Mouse (Mus musculus) lung, embryonic 15.5 days (tissue): Measurements from ENCODE around the gene Nup210l. TPM values are rescaled to one million over a fixed set of nuclear protein-coding genes. Genes with fewer than 3 reads are reported as not detected.
"Not testable (repeated sequence)": the region's sequence is repeated elsewhere in the genome, so short reads cannot be mapped to it uniquely, and the experiment has no call there.

Source experiments
- ATAC-seq: fragments of 200-750 bp; cut with Nextera tagmentation; 2 replicates; pipeline ENCODE4 v1.8.0; 2017; ENCODE audit warnings: moderate number of reproducible peaks, borderline replicate concordance; ENCODE audit not compliant: low FRiP score, low TSS enrichment; ENCODE audit errors: extremely low read depth
- H3K27ac ChIP-seq: fragments of 300-500 bp; sonication (generic); 2 replicates; pipeline ENCODE4 v1.5.1; 2015; ENCODE audit warnings: moderate library complexity, mild to moderate bottlenecking, inconsistent platforms
- H3K27me3 ChIP-seq: fragments of 300-500 bp; sonication (generic); 2 replicates; pipeline ENCODE4 v1.6.1; 2015; ENCODE audit warnings: inconsistent platforms
- H3K36me3 ChIP-seq: fragments of 300-500 bp; sonication (generic); 2 replicates; pipeline ENCODE4 v1.6.1; 2015; ENCODE audit warnings: inconsistent platforms
- H3K4me1 ChIP-seq: fragments of 300-500 bp; sonication (generic); 2 replicates; pipeline ENCODE4 v1.6.1; 2015; ENCODE audit warnings: inconsistent platforms
- H3K4me2 ChIP-seq: fragments of 300-500 bp; sonication (generic); 2 replicates; pipeline ENCODE4 v1.6.1; 2015; ENCODE audit warnings: inconsistent platforms, mild to moderate bottlenecking, moderate library complexity
- H3K4me3 ChIP-seq: fragments of 300-500 bp; sonication (generic); 2 replicates; pipeline ENCODE4 v1.5.1; 2015; ENCODE audit warnings: mild to moderate bottlenecking, inconsistent platforms
- H3K9ac ChIP-seq: fragments of 300-500 bp; sonication (generic); 2 replicates; pipeline ENCODE4 v1.6.1; 2015; ENCODE audit warnings: inconsistent platforms
- H3K9me3 ChIP-seq: fragments of 300-500 bp; sonication (generic); 2 replicates; pipeline ENCODE4 v1.6.1; 2016; ENCODE audit warnings: inconsistent platforms
- WGBS: fragments of 180-500 bp; shearing (Covaris S2); methylation state at CpG from one replicate; pipeline ENCODE4 v1.1.7; 2015; 5-methylcytosine and 5-hydroxymethylcytosine counted together
- polyA plus RNA-seq: library from polyadenylated mRNA; unstranded; fragments of >200 nt; fragmentation: Nextera tagmentation; extraction: Ambion mirVana; gene quantifications from 2 replicates; pipeline ENCODE4 v1.2.1, GENCODE M21; 2015

The Nup210l gene
- polyA plus RNA-seq, 1 experiment from 2014 or later, result 0.37 TPM

GRCm38 (mm10) chr3:90241251-90241650, 137.3 kb downstream of the Nup210l start:
- H3K4me1 ChIP-seq, result peaks cover 16% of the 10 kb centered on the region
- no peak overlapping the region for H3K4me2 ChIP-seq
- no peaks in the 10 kb centered on the region for H3K27me3 ChIP-seq
- H3K9ac ChIP-seq, result no peak overlapping the region
- no peak for ATAC-seq
- H3K4me3 ChIP-seq, result no peak overlapping the region
- H3K9me3 ChIP-seq, result no peaks in the 10 kb centered on the region
- peaks cover 3% of the 10 kb centered on the region; the same call in 1 of the 2 replicates for H3K36me3 ChIP-seq
- no peak overlapping the region for H3K27ac ChIP-seq
- WGBS, result 86% methylated on average over 2 of the region's 2 CpGs

DNA sequence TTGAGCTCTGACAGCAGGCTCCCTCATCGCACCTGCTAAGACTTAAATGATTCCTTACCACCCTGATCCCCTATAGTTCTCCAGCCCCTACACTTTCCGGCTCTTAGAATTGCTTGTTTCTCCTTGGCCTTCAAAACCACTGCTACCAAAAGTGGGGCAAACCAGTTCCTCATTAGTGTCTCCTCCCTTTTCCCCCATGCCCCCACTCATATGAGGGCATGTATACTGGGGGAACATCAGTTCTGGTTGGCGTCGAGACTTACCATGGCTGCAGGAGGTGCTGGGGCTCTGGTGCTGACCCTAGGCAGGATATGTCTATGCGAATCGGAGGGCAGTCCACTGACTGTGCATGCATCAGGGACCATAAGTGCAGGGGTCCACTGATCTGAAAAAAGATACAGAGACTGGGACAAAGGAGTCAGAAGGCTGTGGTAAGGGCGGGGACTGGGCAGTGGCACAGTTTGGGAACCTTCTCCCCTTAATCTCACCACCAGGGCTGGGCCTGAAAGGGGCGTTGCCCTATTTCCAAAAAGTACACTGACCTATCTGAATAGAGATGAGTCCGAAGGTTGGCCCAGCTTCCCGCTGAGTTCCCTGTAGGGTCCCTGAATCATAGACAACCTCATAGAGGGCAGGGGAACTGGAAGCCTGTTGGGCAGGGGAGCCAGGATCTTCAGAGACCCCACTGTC, 137.9 kb downstream of the Nup210l start:
- Histone ChIP-seq H3K4me2 (no peak overlapping the region), H3K4me3 (no peak overlapping the region), H3K4me1 (peaks cover 16% of the 10 kb centered on the region), H3K27ac (no peak overlapping the region), H3K36me3 (no peaks in the 10 kb centered on the region), H3K9ac (no peak overlapping the region), H3K27me3 (no peaks in the 10 kb centered on the region), H3K9me3 (no peaks in the 10 kb centered on the region)
- WGBS, result 85% methylated on average over 10 of the region's 10 CpGs
- no peak for ATAC-seq

GRCm38 (mm10) chr3:90242984-90243775, 139.2 kb downstream of the Nup210l start, which contains the start of gene Creb3l4:
Gene Creb3l4 (minus strand): TSS chr3:90243512.
- H3K4me2 ChIP-seq, result peak within 1 kb of the TSS; percentile 70
- H3K9me3 ChIP-seq, result no peaks in the 10 kb centered on the region
- H3K27ac ChIP-seq, result peak within 1 kb of the TSS; percentile 63
- ATAC-seq, result peak; percentile 57
- peak within 1 kb of the TSS; percentile 40 for H3K4me3 ChIP-seq
- 7% methylated on average over 19 of the region's 19 CpGs for WGBS
- peak within 1 kb of the TSS; percentile 24 for H3K9ac ChIP-seq
- no peaks in the 10 kb centered on the region for H3K36me3 ChIP-seq
- peaks cover 20% of the 10 kb centered on the region for H3K4me1 ChIP-seq
- no peaks in the 10 kb centered on the region for H3K27me3 ChIP-seq

DNA sequence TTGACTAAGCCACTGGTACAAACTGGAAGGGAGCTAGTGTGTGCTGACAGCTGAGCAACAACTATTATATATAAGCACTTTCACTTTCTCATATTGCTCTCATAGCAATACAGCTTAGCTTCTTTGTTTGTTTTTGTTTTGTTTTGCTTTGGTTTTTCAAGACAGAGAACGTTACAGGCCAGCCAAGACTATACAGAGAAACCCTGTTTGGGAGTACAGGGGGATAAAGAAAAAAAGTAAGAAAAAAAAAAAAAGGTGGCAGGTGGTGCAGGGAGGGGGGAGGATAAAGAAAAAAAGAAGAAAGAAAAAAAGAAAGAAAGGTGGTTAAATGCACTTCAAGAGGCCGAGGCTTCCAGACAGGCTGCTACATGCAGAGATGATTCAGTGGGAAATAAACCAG, 141.5 kb downstream of the Nup210l start:
- H3K9ac ChIP-seq, result no peak overlapping the region
- ATAC-seq, result no peak
- 55% methylated on average over 2 of the region's 2 CpGs for WGBS

GRCm38 (mm10) chr3:90247630-90247959, 143.7 kb downstream of the Nup210l start:
- no peak for ATAC-seq

More for the DNA sequence above, 141.5 kb downstream of the Nup210l start:
- no peaks in the 10 kb centered on the region for H3K36me3 ChIP-seq
- no peak overlapping the region for H3K4me2 ChIP-seq
- H3K9me3 ChIP-seq, result no peaks in the 10 kb centered on the region
- H3K4me3 ChIP-seq, result no peak overlapping the region
- H3K4me1 ChIP-seq, result peaks cover 30% of the 10 kb centered on the region
- no peaks in the 10 kb centered on the region for H3K27me3 ChIP-seq
- no peak overlapping the region for H3K27ac ChIP-seq

GRCm38 (mm10) chr3:90247960-90248745, 144.2 kb downstream of the Nup210l start, which contains the start of gene Slc39a1:
Gene Slc39a1 (plus strand): TSS chr3:90248172.
- H3K4me3 ChIP-seq, result peak within 1 kb of the TSS; percentile 70
- 0% methylated on average over 38 of the region's 44 CpGs for WGBS
- peak; percentile 94 for ATAC-seq
- H3K4me1 ChIP-seq, result peaks cover 28% of the 10 kb centered on the region
- H3K27ac ChIP-seq, result peak within 1 kb of the TSS; percentile 90
- no peaks in the 10 kb centered on the region for H3K9me3 ChIP-seq
- H3K27me3 ChIP-seq, result no peaks in the 10 kb centered on the region
- H3K4me2 ChIP-seq, result peak within 1 kb of the TSS; percentile 88
- peaks cover 13% of the 10 kb centered on the region for H3K36me3 ChIP-seq
- peak within 1 kb of the TSS; percentile 79 for H3K9ac ChIP-seq

More at GRCm38 (mm10) chr3:90247630-90247959, 143.7 kb downstream of the Nup210l start:
- Histone ChIP-seq H3K36me3 (peaks cover 13% of the 10 kb centered on the region), H3K27me3 (no peaks in the 10 kb centered on the region), H3K9ac (peak overlapping the region; percentile 50), H3K4me2 (peak overlapping the region; percentile 69), H3K4me1 (peaks cover 34% of the 10 kb centered on the region), H3K27ac (peak overlapping the region; percentile 90), H3K4me3 (peak overlapping the region; percentile 70), H3K9me3 (no peaks in the 10 kb centered on the region)
- WGBS, result 1% methylated on average over 3 of the region's 3 CpGs

DNA sequence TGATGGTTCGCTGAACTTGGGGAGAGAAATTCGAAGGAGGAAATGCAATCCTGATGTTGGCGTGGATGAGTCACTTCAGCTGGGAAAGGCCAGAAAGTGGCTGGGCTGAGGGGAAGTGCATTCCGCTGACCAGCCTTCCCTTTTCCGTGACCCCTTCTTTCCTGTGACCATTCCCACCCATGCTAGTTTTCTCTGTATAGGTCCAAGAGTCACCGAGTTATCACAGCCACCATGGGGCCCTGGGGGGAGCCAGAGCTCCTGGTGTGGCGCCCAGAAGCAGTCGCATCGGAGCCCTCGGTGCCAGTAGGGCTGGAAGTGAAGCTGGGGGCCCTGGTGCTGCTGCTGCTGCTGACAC, 144.8 kb downstream of the Nup210l start:
- 1% methylated on average over 10 of the region's 10 CpGs for WGBS
- peaks cover 13% of the 10 kb centered on the region for H3K36me3 ChIP-seq
- H3K27me3 ChIP-seq, result no peaks in the 10 kb centered on the region
- peak overlapping the region; percentile 84 for H3K27ac ChIP-seq
- peaks cover 22% of the 10 kb centered on the region for H3K4me1 ChIP-seq
- ATAC-seq, result no peak
- H3K4me2 ChIP-seq, result peak overlapping the region; percentile 88
- no peaks in the 10 kb centered on the region for H3K9me3 ChIP-seq
- peak overlapping the region; percentile 79 for H3K9ac ChIP-seq
- peak overlapping the region; percentile 70 for H3K4me3 ChIP-seq

GRCm38 (mm10) chr3:90250791-90251190, 146.9 kb downstream of the Nup210l start:
- no peaks in the 10 kb centered on the region for H3K27me3 ChIP-seq
- no peak for ATAC-seq
- H3K4me2 ChIP-seq, result no peak overlapping the region
- 79% methylated on average over 6 of the region's 6 CpGs for WGBS
- no peak overlapping the region for H3K27ac ChIP-seq
- H3K36me3 ChIP-seq, result peaks cover 13% of the 10 kb centered on the region
- H3K9ac ChIP-seq, result no peak overlapping the region
- peaks cover 29% of the 10 kb centered on the region for H3K4me1 ChIP-seq
- no peak overlapping the region for H3K4me3 ChIP-seq
- no peaks in the 10 kb centered on the region for H3K9me3 ChIP-seq

DNA sequence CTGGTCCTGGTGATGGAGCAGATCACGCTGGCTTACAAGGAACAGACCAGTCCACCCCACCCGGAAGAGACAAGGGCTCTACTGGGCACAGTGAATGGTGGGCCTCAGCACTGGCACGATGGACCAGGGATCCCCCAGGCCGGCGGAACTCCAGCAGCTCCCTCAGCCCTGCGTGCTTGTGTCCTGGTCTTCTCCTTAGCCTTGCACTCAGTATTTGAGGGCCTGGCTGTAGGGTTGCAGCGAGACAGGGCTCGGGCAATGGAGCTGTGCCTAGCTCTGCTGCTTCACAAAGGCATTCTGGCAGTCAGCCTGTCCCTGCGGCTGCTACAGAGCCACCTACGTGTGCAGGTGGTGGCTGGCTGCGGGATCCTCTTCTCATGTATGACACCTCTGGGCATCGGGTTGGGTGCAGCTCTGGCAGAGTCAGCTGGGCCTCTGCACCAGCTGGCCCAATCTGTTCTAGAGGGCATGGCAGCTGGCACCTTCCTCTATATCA, 147.8 kb downstream of the Nup210l start:
- H3K36me3 ChIP-seq, result peaks cover 13% of the 10 kb centered on the region
- H3K9me3 ChIP-seq, H3K27ac ChIP-seq, H3K4me3 ChIP-seq, H3K27me3 ChIP-seq, ATAC-seq, H3K9ac ChIP-seq, H3K4me2 ChIP-seq: not testable (repeated sequence)
- WGBS, result 94% methylated on average over 10 of the region's 12 CpGs
- peaks cover 31% of the 10 kb centered on the region for H3K4me1 ChIP-seq

DNA sequence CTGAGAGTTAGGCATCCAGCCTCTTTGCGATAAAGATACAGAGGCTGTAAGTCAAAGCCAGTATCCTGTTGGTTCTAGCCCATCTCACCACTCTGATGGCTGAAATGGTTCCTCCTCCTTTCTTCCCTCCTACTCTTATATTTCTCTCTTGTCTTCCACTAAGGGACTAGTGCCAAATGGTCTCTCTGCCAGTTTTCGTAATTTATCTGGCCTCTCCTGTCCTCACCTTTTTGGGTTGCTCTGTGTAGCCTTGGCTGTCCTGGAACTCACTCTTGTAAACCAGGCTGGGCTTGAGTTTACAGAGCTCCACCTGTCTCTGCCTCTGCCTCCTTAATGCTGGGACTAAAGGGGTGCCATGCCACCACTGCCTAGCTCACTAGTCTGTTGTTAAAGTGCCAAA, 148.7 kb downstream of the Nup210l start:
- H3K27me3 ChIP-seq, H3K4me3 ChIP-seq, H3K4me2 ChIP-seq, H3K9me3 ChIP-seq, H3K27ac ChIP-seq, H3K9ac ChIP-seq, ATAC-seq: not testable (repeated sequence)
- 94% methylated on average over 2 of the region's 2 CpGs for WGBS
- Histone ChIP-seq H3K36me3 (peaks cover 20% of the 10 kb centered on the region), H3K4me1 (peaks cover 28% of the 10 kb centered on the region)

DNA sequence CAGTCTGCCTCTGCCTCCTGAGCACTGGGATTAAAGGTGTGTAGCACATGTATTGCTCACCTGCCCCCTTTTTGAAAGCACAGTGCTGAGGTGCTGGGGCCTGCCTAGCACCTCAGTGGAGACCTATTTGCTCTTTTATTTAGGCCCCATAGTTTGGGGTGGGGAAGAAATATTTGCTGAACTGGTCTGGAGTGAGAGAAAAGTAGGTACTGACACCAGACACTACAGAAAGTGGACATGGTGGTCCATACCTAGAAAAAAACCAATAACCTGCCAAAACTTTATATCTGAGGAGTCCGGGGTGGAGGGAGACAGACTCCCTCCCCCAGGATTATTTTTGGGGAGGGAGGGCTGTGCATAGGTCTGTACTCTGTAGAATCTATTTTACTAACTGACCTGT, 149.2 kb downstream of the Nup210l start:
- Histone ChIP-seq H3K4me1 (peaks cover 27% of the 10 kb centered on the region), H3K4me2 (peak overlapping the region; percentile 54; the same call in 1 of the 2 replicates), H3K36me3 (peaks cover 24% of the 10 kb centered on the region)
- ATAC-seq, H3K9me3 ChIP-seq, H3K27ac ChIP-seq, H3K4me3 ChIP-seq, H3K9ac ChIP-seq, H3K27me3 ChIP-seq: not testable (repeated sequence)
- 68% methylated on average over 1 of the region's 1 CpGs for WGBS
